Comparison of ENCODE assay signal across 14 mouse cellular contexts in the genomic region with DNA sequence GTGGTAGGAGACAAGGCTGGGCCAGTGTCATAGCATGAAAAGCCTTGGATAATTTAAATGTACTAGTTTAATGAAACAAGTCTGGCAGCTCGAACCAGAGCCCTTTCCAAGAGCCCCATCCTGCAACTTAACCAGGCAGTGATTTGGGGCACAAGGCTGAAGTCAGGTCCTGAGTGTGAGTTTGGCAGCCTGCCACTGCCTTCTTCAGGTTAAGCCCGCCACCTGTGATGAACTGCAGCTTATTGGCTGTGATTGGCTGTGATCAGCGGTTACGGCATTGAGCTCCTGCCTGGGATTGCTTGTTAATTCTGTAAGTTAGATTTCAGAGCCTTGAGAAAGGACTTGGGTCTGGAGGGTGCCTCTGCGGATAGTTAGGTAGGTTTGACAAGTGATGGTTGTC.
"Had no signal": no experiment of that assay in that cellular context is flagged by ENCODE, and none has a peak within 500 bp of the region (broad histone marks: within the 10 kb centered on the region; RNA-seq: fewer than 3 reads in every experiment).

No protein-coding gene starts in this region.

- DNase-seq: gastrocnemius, adult 2 months; gastrocnemius, postnatal 10 days; gastrocnemius, postnatal 25 days; heart, adult 2 months; heart, postnatal 14 days; heart, postnatal 4 days; kidney, adult 18-20 months; kidney, adult 8-10 months; kidney, postnatal 10 days; kidney, postnatal 25 days; kidney, postnatal 4 days; liver; liver, embryonic 13.5 days; liver, postnatal 0 days had no signal
